Mouse (Mus musculus): Measurements from ENCODE around the gene Olfr1505. TPM values are rescaled to one million over a fixed set of nuclear protein-coding genes. Genes with fewer than 3 reads are reported as not detected.

The Olfr1505 gene
- total RNA-seq (2021) (not detected), polyA plus RNA-seq (2012; rRNA removed) (not detected in 2 replicates)
- long read RNA-seq: 0 reads

DNA sequence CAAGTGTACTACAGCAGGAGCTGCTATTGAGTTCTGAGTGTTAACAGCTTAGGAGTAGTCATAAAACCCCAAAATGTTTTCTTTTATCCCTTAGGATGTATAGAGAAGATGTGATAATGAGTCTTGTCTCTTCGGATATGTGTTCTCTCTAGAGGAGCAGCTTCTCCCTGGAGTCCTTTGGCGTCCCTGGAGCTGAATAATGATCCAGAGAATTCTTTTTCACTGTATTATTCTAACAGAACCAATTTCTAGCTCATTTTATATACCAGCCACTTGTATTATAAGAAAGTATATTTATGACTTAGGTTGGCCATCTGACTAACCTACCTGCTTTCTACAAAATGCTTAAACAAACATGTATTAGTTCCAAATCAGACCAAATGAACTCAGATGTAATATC is at the start of gene Olfr1505:
Gene Olfr1505, plus strand, starts transcription at position 301 of the 400 bp plus-strand sequence.
- Histone ChIP-seq H3K36me3 (ENCODE audit: control insufficient read depth, insufficient read depth, low read length) (no peaks in the 10 kb centered on the region), H3K4me3 (no peak within 1 kb of the TSS), H3K79me2 (replicated peaks; ENCODE audit: control insufficient read depth, insufficient read depth, low read length) (no peaks in the 10 kb centered on the region), H3K27ac (no peak within 1 kb of the TSS), H3K4me1 (ENCODE audit: control insufficient read depth, insufficient read depth, low read length) (no peaks in the 10 kb centered on the region), H3K9ac (ENCODE audit: low read depth, low read length) (no peak within 1 kb of the TSS), H3K27me3 (ENCODE audit: control insufficient read depth, insufficient read depth, low read length) (no peaks in the 10 kb centered on the region)
- WGBS: 49% methylated on average over 2 of the region's 2 CpGs
- intact Hi-C loops (cut with DNase I): no loop called here
- TF ChIP-seq EP300 (IDR thresholded peaks at IDR 0.05; ENCODE audit: insufficient read depth, low read depth, low read length): no peak
- TF ChIP-seq POLR2A (IDR thresholded peaks at IDR 0.05; ENCODE audit: insufficient read depth, low read depth, low read length): no peak
- TF ChIP-seq CTCF (IDR thresholded peaks at IDR 0.05): no peak
- no peak for DNase-seq

- 40% methylated on average over 1 of the region's 1 CpGs for WGBS
- Histone ChIP-seq H3K9ac (ENCODE audit: low read depth, low read length) (no peak within 1 kb of the TSS), H3K79me2 (replicated peaks; ENCODE audit: control insufficient read depth, insufficient read depth, low read length) (no peaks in the 10 kb centered on the region), H3K36me3 (ENCODE audit: control insufficient read depth, insufficient read depth, low read length) (no peaks in the 10 kb centered on the region), H3K27ac (no peak within 1 kb of the TSS), H3K27me3 (ENCODE audit: control insufficient read depth, insufficient read depth, low read length) (no peaks in the 10 kb centered on the region), H3K4me1 (ENCODE audit: control insufficient read depth, insufficient read depth, low read length) (no peaks in the 10 kb centered on the region), H3K4me3 (no peak within 1 kb of the TSS)
- TF ChIP-seq EP300 (IDR thresholded peaks at IDR 0.05; ENCODE audit: insufficient read depth, low read depth, low read length): no peak
- no peak for TF ChIP-seq CTCF (IDR thresholded peaks at IDR 0.05)
- TF ChIP-seq POLR2A (IDR thresholded peaks at IDR 0.05; ENCODE audit: insufficient read depth, low read depth, low read length): no peak
- intact Hi-C loops (cut with DNase I): no loop called here
- no peak for DNase-seq
Observed at GRCm38 (mm10) chr19:13897828-13898227, 15.5 kb upstream of the Olfr1505 start, which contains the start of gene Olfr1504. Olfr1504 (minus strand) TSS chr19:13897928.

Other genes starting within 250 kb of the Olfr1505 start
- gene Olfr1491, start 216.3 kb upstream of the Olfr1505 start, total RNA-seq (2021): not detected
- gene Olfr1491, start 216.3 kb upstream of the Olfr1505 start, polyA plus RNA-seq (2012; rRNA removed): not detected in 2 replicates
- not detected for gene Olfr1493-ps1, start 190.3 kb upstream of the Olfr1505 start, total RNA-seq (2021)
- gene Olfr1493-ps1, start 190.3 kb upstream of the Olfr1505 start, polyA plus RNA-seq (2012; rRNA removed): not detected in 2 replicates
- gene Olfr1494, start 173.8 kb upstream of the Olfr1505 start, total RNA-seq (2021): not detected
- gene Olfr1494, start 173.8 kb upstream of the Olfr1505 start, polyA plus RNA-seq (2012; rRNA removed): not detected in 2 replicates
- not detected for gene Olfr1495, start 148.9 kb upstream of the Olfr1505 start, total RNA-seq (2021)
- gene Olfr1495, start 148.9 kb upstream of the Olfr1505 start, polyA plus RNA-seq (2012; rRNA removed): not detected in 2 replicates
- gene Olfr1496, start 135.7 kb upstream of the Olfr1505 start, total RNA-seq (2021): not detected
- gene Olfr1496, start 135.7 kb upstream of the Olfr1505 start, polyA plus RNA-seq (2012; rRNA removed): not detected in 2 replicates
- not detected for gene Olfr1497, start 115.3 kb upstream of the Olfr1505 start, total RNA-seq (2021)
- gene Olfr1497, start 115.3 kb upstream of the Olfr1505 start, polyA plus RNA-seq (2012; rRNA removed): not detected in 2 replicates
- gene Olfr1499, start 94.1 kb upstream of the Olfr1505 start, total RNA-seq (2021): not detected
- gene Olfr1499, start 94.1 kb upstream of the Olfr1505 start, polyA plus RNA-seq (2012; rRNA removed): not detected in 2 replicates
- gene Olfr1500, start 83.0 kb upstream of the Olfr1505 start, total RNA-seq (2021): not detected
- not detected in 2 replicates for gene Olfr1500, start 83.0 kb upstream of the Olfr1505 start, polyA plus RNA-seq (2012; rRNA removed)
- not detected for gene Olfr1501, start 62.8 kb upstream of the Olfr1505 start, total RNA-seq (2021)
- not detected in 2 replicates for gene Olfr1501, start 62.8 kb upstream of the Olfr1505 start, polyA plus RNA-seq (2012; rRNA removed)
- not detected for gene Olfr1502, start 51.7 kb upstream of the Olfr1505 start, total RNA-seq (2021)
- gene Olfr1502, start 51.7 kb upstream of the Olfr1505 start, polyA plus RNA-seq (2012; rRNA removed): not detected in 2 replicates
- gene Olfr1504, start 15.6 kb upstream of the Olfr1505 start, total RNA-seq (2021): not detected
- not detected in 2 replicates for gene Olfr1504, start 15.6 kb upstream of the Olfr1505 start, polyA plus RNA-seq (2012; rRNA removed)